Mouse (Mus musculus) neural tube, embryonic 14.5 days (tissue): ENCODE results near the gene Cant1. TPM values are rescaled to one million over a fixed set of nuclear protein-coding genes. Genes with fewer than 3 reads are reported as not detected.
"Not testable (repeated sequence)": the region's sequence is repeated elsewhere in the genome, so short reads cannot be mapped to it uniquely, and the experiment has no call there.

Experiments
- ATAC-seq: fragments of 200-750 bp; cut with Nextera tagmentation; 2 replicates; pipeline ENCODE4 v1.8.0; 2017; ENCODE audit warnings: low read depth, mild to moderate bottlenecking, moderate TSS enrichment, moderate library complexity
- H3K27ac ChIP-seq: fragments of 300-500 bp; sonication (generic); 2 replicates; pipeline ENCODE4 v1.5.1; 2014; ENCODE audit warnings: low read depth, mild to moderate bottlenecking, control low read depth, low read length, moderate library complexity, mixed read lengths
- H3K27me3 ChIP-seq: fragments of 300-500 bp; sonication (generic); 2 replicates; pipeline ENCODE4 v1.6.1; 2014; ENCODE audit warnings: low read length; ENCODE audit not compliant: control insufficient read depth, insufficient read depth
- H3K36me3 ChIP-seq: fragments of 300-500 bp; sonication (generic); 2 replicates; pipeline ENCODE4 v1.6.1; 2014; ENCODE audit warnings: low read length, mixed read lengths; ENCODE audit not compliant: control insufficient read depth, insufficient read depth
- H3K4me1 ChIP-seq: fragments of 300-500 bp; sonication (generic); 2 replicates; pipeline ENCODE4 v1.6.1; 2014; ENCODE audit warnings: low read length; ENCODE audit not compliant: control insufficient read depth, insufficient read depth
- H3K4me2 ChIP-seq: fragments of 300-500 bp; sonication (generic); 2 replicates; pipeline ENCODE4 v1.6.1; 2014; ENCODE audit warnings: mild to moderate bottlenecking, low read depth, low read length, control low read depth
- H3K4me3 ChIP-seq: fragments of 300-500 bp; sonication (generic); 2 replicates; pipeline ENCODE4 v1.5.1; 2014; ENCODE audit warnings: low read depth, low read length, control low read depth, mixed read lengths
- H3K9ac ChIP-seq: fragments of 300-500 bp; sonication (generic); replicated peaks from 2 replicates; pipeline ENCODE4 v1.6.1; 2014; ENCODE audit warnings: low read depth, mild to moderate bottlenecking, control low read depth, low read length, mixed read lengths
- H3K9me3 ChIP-seq: fragments of 300-500 bp; sonication (generic); 2 replicates; pipeline ENCODE4 v1.6.1; 2016; ENCODE audit warnings: low read length; ENCODE audit not compliant: control insufficient read depth
- WGBS: fragments of 180-500 bp; shearing (Covaris S2); extraction: QIAGEN DNeasy Blood & Tissue Kit; methylation state at CpG from one replicate; pipeline ENCODE4 v1.1.7; 2014; 5-methylcytosine and 5-hydroxymethylcytosine counted together
- polyA plus RNA-seq: library from polyadenylated mRNA; unstranded; fragments of >200 nt; fragmentation: Nextera tagmentation; extraction: Ambion mirVana; gene quantifications from 2 replicates; pipeline ENCODE4 v1.2.1, GENCODE M21; 2014

Gene Cant1
- polyA plus RNA-seq, 1 experiment from 2014 or later: 21.2 TPM

DNA sequence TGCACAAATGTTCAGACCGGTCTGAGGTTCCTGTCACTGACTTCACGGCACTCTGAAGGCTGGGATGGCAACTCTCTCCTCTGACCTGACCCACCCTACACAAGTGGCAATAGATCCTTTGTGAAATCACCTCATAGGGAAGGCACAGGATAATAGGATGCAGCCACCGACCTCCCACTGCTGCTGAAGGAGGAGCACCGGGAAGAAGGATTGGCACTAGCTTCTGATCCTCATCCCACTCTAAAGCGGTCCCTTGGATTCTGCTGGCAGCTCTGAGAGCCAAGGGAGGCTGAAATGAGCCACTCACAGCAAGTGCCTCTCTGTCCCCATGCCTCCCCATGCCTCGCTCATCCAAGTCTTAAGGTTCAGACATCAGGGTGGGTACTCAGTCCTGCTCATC lies 24.3 kb downstream of the Cant1 start:
- Histone ChIP-seq H3K27ac (no peak overlapping the region), H3K9ac (no peak overlapping the region), H3K4me1 (no peaks in the 10 kb centered on the region), H3K27me3 (no peaks in the 10 kb centered on the region), H3K9me3 (no peaks in the 10 kb centered on the region), H3K36me3 (no peaks in the 10 kb centered on the region), H3K4me2 (no peak overlapping the region), H3K4me3 (no peak overlapping the region)
- 64% methylated on average over 6 of the region's 6 CpGs for WGBS
- ATAC-seq: no peak

DNA sequence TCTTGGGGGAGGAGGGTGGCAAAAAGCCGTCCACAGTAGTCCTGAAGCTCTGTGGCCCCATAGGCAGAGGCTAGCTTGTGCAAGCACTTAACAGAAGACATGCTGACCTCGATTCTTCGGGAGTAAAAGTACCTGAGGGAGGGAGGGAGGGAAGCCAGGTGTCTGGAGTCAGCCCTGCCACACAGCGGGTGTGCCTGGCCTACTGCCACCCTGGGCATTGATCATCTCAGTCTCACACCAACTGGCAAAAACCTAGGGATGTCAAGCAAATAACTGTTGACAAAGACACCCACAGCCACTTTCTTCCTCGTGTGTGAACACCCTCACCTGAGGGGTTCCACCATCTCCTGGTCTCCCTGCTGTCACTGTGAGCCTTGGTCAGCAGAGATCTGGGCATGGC lies 24.9 kb downstream of the Cant1 start:
- Histone ChIP-seq H3K36me3 (no peaks in the 10 kb centered on the region), H3K27me3 (no peaks in the 10 kb centered on the region), H3K9ac (no peak overlapping the region), H3K27ac (no peak overlapping the region), H3K4me1 (no peaks in the 10 kb centered on the region), H3K4me3 (no peak overlapping the region), H3K4me2 (no peak overlapping the region), H3K9me3 (no peaks in the 10 kb centered on the region)
- WGBS: 92% methylated on average over 5 of the region's 5 CpGs
- no peak for ATAC-seq

DNA sequence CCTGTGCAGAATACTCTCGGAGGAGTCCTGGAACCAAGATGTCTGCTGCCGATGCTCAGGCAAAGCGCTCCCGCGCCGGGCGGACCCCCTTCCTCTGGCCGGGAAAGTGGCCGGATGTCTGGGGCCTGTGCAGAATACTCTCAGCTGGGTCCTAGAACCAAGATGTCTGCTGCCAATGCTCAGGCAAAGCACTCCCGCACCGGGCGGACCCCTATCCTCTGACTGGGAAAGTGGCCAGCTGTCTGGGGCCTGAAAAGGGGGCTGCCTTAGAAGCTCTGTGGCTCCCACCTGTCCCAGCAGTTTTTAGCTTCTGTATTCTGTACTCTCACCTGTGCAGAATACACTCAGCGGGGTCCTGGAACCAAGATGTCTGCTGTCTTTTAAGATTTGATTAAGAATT lies 31.1 kb downstream of the Cant1 start:
- H3K27me3 ChIP-seq, H3K27ac ChIP-seq, H3K4me3 ChIP-seq, H3K36me3 ChIP-seq, H3K9me3 ChIP-seq, H3K4me1 ChIP-seq, ATAC-seq, H3K4me2 ChIP-seq, H3K9ac ChIP-seq: not testable (repeated sequence)
- 95% methylated on average over 13 of the region's 13 CpGs for WGBS

DNA sequence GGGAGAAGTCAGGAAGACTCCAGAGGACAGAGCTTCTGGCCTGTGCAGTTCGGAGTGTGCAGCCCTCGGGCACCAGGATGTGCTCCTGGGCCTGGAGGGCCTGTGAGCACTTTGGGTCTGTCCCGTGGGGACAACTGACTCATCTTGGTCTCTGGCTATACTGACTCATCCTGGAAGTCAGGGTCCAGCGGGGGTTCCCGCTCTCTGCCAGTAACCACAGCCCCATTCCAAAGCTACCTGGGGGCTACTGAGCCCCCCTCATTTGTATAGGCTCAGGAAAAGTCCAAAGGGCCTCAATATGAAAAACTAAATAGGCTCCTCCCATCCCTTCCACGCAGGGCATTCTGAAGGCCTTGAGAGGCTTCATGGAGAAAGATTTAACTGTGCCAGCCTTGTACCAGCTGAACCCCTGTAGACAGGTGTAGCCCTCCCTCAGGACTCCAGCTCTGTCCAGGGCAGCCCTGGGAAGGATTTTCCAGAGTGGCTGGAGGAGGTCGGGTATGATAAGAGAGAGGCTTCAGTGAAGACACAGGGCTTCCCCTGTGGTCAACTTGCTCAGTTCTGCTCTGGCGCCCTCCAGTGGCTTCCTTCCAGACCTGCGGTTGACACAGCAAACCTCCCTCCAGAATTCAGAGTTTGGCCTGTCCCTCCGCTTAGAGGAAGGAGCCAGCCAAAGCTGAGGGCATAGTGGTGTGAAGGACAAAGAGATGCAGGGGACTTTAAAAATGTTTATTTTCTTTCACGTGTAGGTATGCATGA lies 39.5 kb downstream of the Cant1 start:
- Histone ChIP-seq H3K36me3 (no peaks in the 10 kb centered on the region), H3K27me3 (no peaks in the 10 kb centered on the region), H3K4me1 (0 out of 2 replicates have a peak, but pooled peaks cover 3% of the 10 kb centered on the region), H3K4me2 (no peak overlapping the region), H3K9me3 (no peaks in the 10 kb centered on the region), H3K27ac (no peak overlapping the region), H3K9ac (no peak overlapping the region), H3K4me3 (no peak overlapping the region)
- 48% methylated on average over 11 of the region's 11 CpGs for WGBS
- ATAC-seq: no peak

DNA sequence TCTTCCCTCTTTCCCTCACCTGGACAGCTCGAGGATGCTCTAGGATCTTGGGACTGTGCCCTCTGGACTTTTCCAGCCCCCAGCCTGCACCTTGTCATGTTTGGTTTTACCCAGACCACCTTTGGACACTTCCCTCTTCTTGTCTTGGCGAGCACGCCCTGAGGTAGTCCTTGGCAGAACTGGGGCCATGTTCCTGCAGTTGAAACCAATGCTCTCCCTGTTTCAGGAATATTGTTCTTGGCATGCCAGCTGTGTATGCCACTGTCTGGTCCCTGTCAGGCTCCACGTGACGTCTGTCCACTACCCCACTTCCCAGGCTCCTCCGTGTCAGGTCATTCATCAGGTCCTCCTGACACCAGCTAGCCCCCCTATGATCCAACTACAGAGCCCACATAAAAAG lies 40.2 kb downstream of the Cant1 start:
- Histone ChIP-seq H3K9ac (no peak overlapping the region), H3K27ac (no peak overlapping the region), H3K4me1 (0 out of 2 replicates have a peak, but pooled peaks cover 3% of the 10 kb centered on the region), H3K4me3 (no peak overlapping the region), H3K36me3 (no peaks in the 10 kb centered on the region), H3K9me3 (no peaks in the 10 kb centered on the region), H3K27me3 (no peaks in the 10 kb centered on the region), H3K4me2 (no peak overlapping the region)
- 75% methylated on average over 6 of the region's 6 CpGs for WGBS
- no peak for ATAC-seq

DNA sequence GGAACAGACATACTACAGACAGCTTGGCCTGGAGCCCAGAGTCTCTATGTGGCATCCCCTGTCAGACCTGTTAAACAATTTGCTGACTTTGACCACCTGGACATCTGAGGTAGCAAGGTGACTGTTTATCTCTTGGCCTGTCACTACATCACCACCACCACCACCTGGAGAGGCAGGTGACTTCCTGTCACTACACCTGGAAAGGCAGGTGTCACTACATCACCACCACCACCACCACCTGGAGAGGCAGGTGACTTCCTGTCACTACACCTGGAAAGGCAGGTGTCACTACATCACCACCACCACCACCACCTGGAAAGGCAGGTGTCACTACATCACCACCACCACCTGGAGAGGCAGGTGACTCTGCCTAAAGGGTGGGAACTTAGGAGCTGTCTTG lies 42.6 kb downstream of the Cant1 start:
- H3K4me1 ChIP-seq, H3K9me3 ChIP-seq, H3K36me3 ChIP-seq, H3K27ac ChIP-seq, H3K9ac ChIP-seq, ATAC-seq, H3K27me3 ChIP-seq, H3K4me3 ChIP-seq, H3K4me2 ChIP-seq: not testable (repeated sequence)

DNA sequence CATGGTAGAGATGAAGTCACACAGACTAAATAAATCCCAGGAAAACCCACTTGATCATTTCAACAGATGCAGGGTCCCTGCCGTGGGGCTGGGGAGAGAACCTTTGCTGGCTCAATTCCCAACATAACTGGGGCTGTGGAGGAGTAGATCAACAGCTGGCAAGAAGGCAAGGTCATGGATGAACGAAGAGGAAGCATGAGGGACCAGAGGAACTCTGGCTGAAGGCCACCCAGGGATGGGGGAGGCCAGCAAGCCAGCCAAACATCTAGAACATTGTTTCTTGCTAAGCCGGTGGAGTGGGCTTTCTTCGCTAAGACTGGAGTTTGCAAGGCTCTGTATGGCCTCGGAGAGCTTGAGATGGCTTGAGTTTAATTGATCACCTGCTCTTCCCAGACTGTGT lies 43.0 kb downstream of the Cant1 start:
- Histone ChIP-seq H3K27me3 (no peaks in the 10 kb centered on the region), H3K4me2 (no peak overlapping the region), H3K9me3 (no peaks in the 10 kb centered on the region), H3K36me3 (no peaks in the 10 kb centered on the region), H3K4me1 (0 out of 2 replicates have a peak, but pooled peaks cover 3% of the 10 kb centered on the region), H3K4me3 (no peak overlapping the region), H3K27ac (no peak overlapping the region), H3K9ac (no peak overlapping the region)
- 77% methylated on average over 5 of the region's 5 CpGs for WGBS
- no peak for ATAC-seq

DNA sequence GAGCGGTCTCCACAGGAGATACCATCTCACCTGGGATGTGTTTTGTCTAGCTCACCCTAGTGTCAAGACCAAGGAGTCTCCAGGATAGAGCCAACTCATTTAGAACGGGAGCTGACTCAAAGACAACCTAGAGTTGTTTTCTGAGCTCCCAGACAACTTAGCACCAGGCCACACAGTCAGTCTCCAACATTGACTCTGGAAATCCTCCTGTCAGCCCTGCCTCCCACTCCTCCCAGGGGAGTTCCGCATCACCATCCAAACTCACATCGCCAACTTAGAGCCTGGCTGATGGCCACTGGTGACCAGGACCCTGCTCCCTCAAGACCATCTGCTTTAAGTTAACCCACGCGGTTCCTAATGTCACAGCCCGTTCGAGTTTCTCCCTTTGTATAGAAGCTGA lies 43.4 kb downstream of the Cant1 start:
- no peak overlapping the region for H3K4me2 ChIP-seq
- no peaks in the 10 kb centered on the region for H3K36me3 ChIP-seq
- no peak overlapping the region for H3K4me3 ChIP-seq
- 84% methylated on average over 8 of the region's 8 CpGs for WGBS
- no peaks in the 10 kb centered on the region for H3K9me3 ChIP-seq
- H3K27ac ChIP-seq: no peak overlapping the region
- no peak for ATAC-seq
- 0 out of 2 replicates have a peak, but pooled peaks cover 3% of the 10 kb centered on the region for H3K4me1 ChIP-seq
- no peak overlapping the region for H3K9ac ChIP-seq
- H3K27me3 ChIP-seq: no peaks in the 10 kb centered on the region

DNA sequence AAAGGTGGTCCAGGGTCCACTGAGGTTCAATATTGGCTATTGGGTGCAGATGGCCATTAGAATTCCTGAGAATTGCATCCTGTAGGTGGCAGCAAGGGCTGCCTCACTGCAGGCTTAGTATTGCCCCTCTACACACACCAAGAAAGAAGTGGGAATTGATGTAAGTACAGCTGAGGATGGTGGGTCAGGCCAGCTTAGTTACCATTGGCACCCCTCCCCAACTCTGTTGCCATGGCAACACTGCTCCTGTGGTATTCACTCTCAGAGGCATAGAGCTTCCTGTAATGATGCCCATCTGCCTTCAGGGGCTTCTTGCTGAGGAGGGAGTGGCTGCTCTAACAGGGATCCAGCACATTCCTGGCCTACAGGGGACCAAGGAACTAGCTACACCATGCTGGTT lies 43.9 kb downstream of the Cant1 start:
- Histone ChIP-seq H3K4me3 (no peak overlapping the region), H3K36me3 (no peaks in the 10 kb centered on the region)
- ATAC-seq: no peak

More for the DNA sequence above, 43.9 kb downstream of the Cant1 start:
- no peak overlapping the region for H3K27ac ChIP-seq
- no peaks in the 10 kb centered on the region for H3K27me3 ChIP-seq
- H3K4me2 ChIP-seq: no peak overlapping the region
- 0 out of 2 replicates have a peak, but pooled peaks cover 3% of the 10 kb centered on the region for H3K4me1 ChIP-seq
- H3K9me3 ChIP-seq: no peaks in the 10 kb centered on the region
- H3K9ac ChIP-seq: no peak overlapping the region
